Mouse (Mus musculus): ENCODE data around the gene Sfswap.

DNA sequence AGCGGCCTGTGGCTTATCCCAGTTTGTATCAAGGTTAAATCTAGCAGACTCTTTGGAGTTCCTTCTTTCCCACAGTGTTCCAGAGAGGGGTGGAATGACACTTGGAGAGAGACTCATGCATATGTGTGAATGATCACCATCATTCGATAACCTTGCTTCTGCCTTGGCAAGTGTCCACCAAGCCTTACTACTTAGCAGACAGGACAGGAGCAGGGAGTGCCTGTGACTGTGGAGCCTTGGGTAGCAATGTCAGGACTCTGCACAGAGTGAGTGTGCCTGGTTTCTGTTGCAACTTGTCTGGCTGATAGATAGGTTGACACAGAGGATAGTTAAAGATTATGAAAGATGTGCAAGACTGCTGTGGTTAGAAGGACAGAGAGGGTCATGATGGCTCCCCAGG is 18.6 kb downstream of the Sfswap start:
- no peak for TF ChIP-seq CTCF (IDR thresholded peaks at IDR 0.05; ENCODE audit: extremely low read depth, insufficient read depth, low read length)
- no peak for TF ChIP-seq POLR2A (IDR thresholded peaks at IDR 0.05; ENCODE audit: extremely low read depth, insufficient read depth, low read length)

Measured in cortical plate, adult 2 months (tissue).